ENCODE assay signal across 13 mouse cellular contexts in genomic region chr9:116041369-116041768, GRCm38 (mm10).
DNase-seq lines count a peak whose midpoint lies in the region; ATAC-seq lines count a peak whose summit lies in the region.
"Had no signal": no experiment of that assay in that cellular context is flagged by ENCODE, and none has a peak within 500 bp of the region (broad histone marks: within the 10 kb centered on the region; RNA-seq: fewer than 3 reads in every experiment).

No protein-coding gene starts in this region.

- no peak overlapping the region for H3K4me2 ChIP-seq in midbrain, embryonic 16.5 days (ENCODE audit: low read length)
- no peak overlapping the region for H3K4me2 ChIP-seq in midbrain, embryonic 13.5 days (replicated peaks)
- H3K4me2 ChIP-seq: embryonic facial prominence, embryonic 13.5 days; forebrain, embryonic 12.5 days; intestine, embryonic 15.5 days had no signal

- H3K36me3 ChIP-seq in midbrain, embryonic 16.5 days (ENCODE audit: control insufficient read depth, insufficient read depth, low read length): no peaks in the 10 kb centered on the region
- H3K36me3 ChIP-seq in midbrain, embryonic 13.5 days: no peaks in the 10 kb centered on the region
- H3K36me3 ChIP-seq: embryonic facial prominence, embryonic 13.5 days; forebrain, embryonic 12.5 days; G1E; heart, embryonic 10.5 days; intestine, embryonic 15.5 days had no signal

- no peak overlapping the region for H3K9ac ChIP-seq in midbrain, embryonic 16.5 days (ENCODE audit: low read depth, low read length)
- H3K9ac ChIP-seq in midbrain, embryonic 13.5 days (replicated peaks): no peak overlapping the region
- H3K9ac ChIP-seq: embryonic facial prominence, embryonic 13.5 days; forebrain, embryonic 12.5 days; intestine, embryonic 15.5 days had no signal

- H3K27ac ChIP-seq in midbrain, embryonic 16.5 days (ENCODE audit: low read length): 0 out of 2 replicates have a peak overlapping the region, but pooled peaks have one; percentile 10
- no peak overlapping the region for H3K27ac ChIP-seq in midbrain, embryonic 13.5 days
- H3K27ac ChIP-seq: embryonic facial prominence, embryonic 13.5 days; forebrain, embryonic 12.5 days; heart, embryonic 10.5 days; intestine, embryonic 15.5 days had no signal

- no peaks in the 10 kb centered on the region for H3K9me3 ChIP-seq in midbrain, embryonic 16.5 days (replicated peaks; ENCODE audit: control insufficient read depth, low read length, poor library complexity, severe bottlenecking)
- H3K9me3 ChIP-seq in midbrain, embryonic 13.5 days: no peaks in the 10 kb centered on the region
- H3K9me3 ChIP-seq: embryonic facial prominence, embryonic 13.5 days; forebrain, embryonic 12.5 days; heart, embryonic 10.5 days; intestine, embryonic 15.5 days had no signal

- WGBS in midbrain, embryonic 16.5 days: 69% methylated on average over 4 of the region's 4 CpGs
- 68% methylated on average over 4 of the region's 4 CpGs for WGBS in midbrain, embryonic 13.5 days

- peaks cover 3% of the 10 kb centered on the region for H3K4me1 ChIP-seq in midbrain, embryonic 16.5 days (ENCODE audit: control insufficient read depth, insufficient read depth, low read length)
- no peaks in the 10 kb centered on the region for H3K4me1 ChIP-seq in midbrain, embryonic 13.5 days (replicated peaks)
- H3K4me1 ChIP-seq: forebrain, embryonic 12.5 days; heart, embryonic 10.5 days; intestine, embryonic 15.5 days had no signal

- no peak overlapping the region for H3K4me3 ChIP-seq in midbrain, embryonic 16.5 days (ENCODE audit: low read depth, low read length)
- no peak overlapping the region for H3K4me3 ChIP-seq in midbrain, embryonic 13.5 days (replicated peaks)
- H3K4me3 ChIP-seq: embryonic facial prominence, embryonic 13.5 days; forebrain, embryonic 12.5 days; heart, embryonic 10.5 days; intestine, embryonic 15.5 days had no signal

- ATAC-seq in midbrain, embryonic 16.5 days: no peak
- ATAC-seq in midbrain, embryonic 13.5 days: no peak
- peak; percentile 65 for ATAC-seq in megakaryocyte progenitor cell, adult 5-6 weeks (replicated peaks; ENCODE audit: poor library complexity)
- ATAC-seq: CD4-positive, CD25-positive, alpha-beta regulatory T cell, adult 4 months; intestine, embryonic 15.5 days had no signal

- H3K27me3 ChIP-seq in midbrain, embryonic 16.5 days (ENCODE audit: control insufficient read depth, insufficient read depth, low read depth, low read length): no peaks in the 10 kb centered on the region
- no peaks in the 10 kb centered on the region for H3K27me3 ChIP-seq in midbrain, embryonic 13.5 days
- H3K27me3 ChIP-seq: forebrain, embryonic 12.5 days; intestine, embryonic 15.5 days had no signal

- DNase-seq in heart, adult 11 months: peak; percentile 52
- no peak for DNase-seq in heart, adult 18-20 months
- no peak for DNase-seq in cerebellum, adult 9-10 months
- DNase-seq in ovary, postnatal 10 days (ENCODE audit: low spot score): no peak
